Mouse (Mus musculus) testis, postnatal 10 days (tissue): ENCODE measurements around the gene Slc44a4.
"Not testable (repeated sequence)": the region's sequence is repeated elsewhere in the genome, so short reads cannot be mapped to it uniquely, and the experiment has no call there.

ENCODE experiments used
- DNase-seq: peaks from one replicate; pipeline ENCODE4 v3.0.0; 2021; ENCODE audit warnings: low spot score

The Slc44a4 gene

DNA sequence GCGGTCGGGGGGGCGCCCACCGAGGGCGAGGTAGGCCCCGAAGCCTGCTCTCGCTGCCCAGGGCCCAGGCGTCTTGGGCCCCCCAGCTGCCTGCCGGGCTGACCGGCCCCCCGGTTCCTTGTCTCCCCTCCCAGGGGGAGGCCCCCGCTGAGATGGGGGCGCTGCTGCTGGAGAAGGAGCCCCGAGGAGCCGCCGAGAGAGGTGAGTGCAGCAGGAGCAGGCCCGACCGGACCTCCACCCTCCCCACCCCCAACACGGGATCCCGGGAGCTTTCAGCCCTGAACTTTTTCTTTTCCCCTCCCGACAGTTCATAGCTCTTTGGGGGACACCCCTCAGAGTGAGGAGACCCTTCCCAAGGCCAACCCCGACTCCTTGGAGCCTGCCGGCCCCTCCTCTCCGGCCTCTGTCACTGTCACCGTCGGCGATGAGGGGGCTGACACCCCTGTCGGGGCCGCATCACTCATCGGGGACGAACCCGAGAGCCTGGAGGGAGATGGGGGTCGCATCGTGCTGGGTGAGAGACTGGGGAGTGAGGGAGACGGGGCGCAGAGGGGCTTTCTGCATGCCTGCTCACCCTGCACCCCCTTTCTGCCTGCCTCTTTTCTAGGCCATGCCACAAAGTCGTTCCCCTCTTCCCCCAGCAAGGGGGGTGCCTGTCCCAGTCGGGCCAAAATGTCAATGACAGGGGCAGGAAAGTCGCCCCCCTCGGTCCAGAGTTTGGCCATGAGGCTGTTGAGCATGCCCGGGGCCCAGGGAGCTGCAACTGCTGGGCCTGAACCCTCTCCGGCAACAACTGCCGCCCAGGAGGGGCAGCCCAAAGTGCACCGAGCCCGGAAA, 15.0 kb upstream of the Slc44a4 start:
- peak; percentile 78 for DNase-seq

- DNase-seq, result no peak
Measured at GRCm38 (mm10) chr17:34899890-34900243, 14.4 kb upstream of the Slc44a4 start.

DNA sequence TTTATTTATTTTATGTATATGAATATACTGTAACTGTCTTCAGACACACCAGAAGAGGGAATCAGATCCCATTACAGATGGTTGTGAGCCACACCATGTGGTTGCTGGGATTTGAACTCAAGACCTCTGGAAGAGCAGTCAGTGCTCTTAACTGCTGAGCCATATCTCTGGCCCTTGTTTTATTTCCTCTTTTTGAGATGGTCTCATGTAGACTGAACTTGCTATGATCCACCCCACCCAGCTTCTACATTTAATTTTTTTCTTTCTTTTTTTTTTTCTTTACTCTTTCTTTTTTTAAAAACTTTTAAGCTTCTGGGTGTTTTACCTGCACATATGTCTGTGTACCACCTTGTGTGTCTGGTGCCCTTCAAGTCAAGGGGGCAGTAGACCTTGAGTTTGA, 13.4 kb upstream of the Slc44a4 start:
- not testable (repeated sequence) for DNase-seq

DNA sequence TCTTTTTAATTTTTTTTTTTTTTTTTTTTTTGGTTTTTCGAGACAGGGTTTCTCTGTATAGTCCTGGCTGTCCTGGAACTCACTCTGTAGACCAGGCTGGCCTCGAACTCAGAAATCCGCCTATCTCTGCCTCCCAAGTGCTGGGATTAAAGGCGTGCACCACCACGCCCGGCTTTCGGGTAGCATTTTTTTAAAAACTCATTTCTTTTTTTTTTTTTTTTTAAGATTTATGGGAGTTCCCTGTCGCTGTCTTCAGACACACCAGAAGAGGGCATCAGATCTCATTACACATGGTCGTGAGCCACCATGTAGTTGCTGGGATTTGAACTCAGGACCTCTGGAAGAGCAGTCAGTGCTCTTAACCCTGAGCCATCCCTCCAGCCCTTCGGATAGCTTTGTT, 12.3 kb upstream of the Slc44a4 start:
- not testable (repeated sequence) for DNase-seq

GRCm38 (mm10) chr17:34902895-34903294, 11.4 kb upstream of the Slc44a4 start:
- no peak for DNase-seq

- no peak for DNase-seq
Measured at GRCm38 (mm10) chr17:34910982-34911381, 3.3 kb upstream of the Slc44a4 start.

GRCm38 (mm10) chr17:34911945-34912351, 2.3 kb upstream of the Slc44a4 start:
- DNase-seq, result peak; percentile 90

DNA sequence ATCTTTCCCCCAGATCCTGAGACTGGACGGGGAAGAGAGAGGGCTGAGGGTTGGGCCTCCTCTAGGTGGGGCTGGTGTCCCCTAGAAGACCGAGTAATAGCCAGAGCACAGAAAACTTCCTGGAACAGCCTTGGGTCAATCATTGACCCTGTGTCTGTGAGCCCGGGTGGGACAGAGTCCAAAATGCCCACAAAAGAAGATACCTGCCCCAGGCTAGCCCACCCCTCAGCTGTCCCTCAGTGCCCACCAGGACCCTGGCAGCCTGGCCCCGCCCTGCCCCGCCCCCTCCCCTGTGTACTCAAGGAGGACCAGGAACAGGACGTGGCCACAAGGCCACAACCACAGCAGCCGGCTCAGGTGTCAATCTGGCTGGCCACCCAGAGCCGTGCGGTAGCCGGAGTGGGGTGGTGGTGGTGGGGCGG, 1.2 kb downstream of the Slc44a4 start:
- DNase-seq, result no peak

DNA sequence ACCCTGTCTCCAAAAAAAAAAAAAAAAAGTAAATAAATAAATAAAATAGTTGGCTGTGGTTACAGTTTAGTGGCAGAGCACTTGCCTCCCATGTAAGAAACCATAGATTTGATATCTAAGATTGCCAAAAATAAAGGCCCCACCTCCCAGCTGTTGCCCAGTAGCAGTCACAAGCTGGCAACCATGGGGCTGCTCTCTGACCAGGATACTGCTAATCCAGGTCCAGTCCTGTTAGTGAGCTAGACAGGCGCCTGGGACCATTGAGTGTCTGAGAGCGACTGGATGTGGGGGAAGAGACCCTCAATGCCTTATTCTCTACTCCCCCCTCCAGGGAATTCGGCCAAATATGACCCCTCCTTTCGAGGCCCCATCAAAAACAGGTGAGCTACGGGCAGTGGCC, 2.0 kb downstream of the Slc44a4 start:
- no peak for DNase-seq

DNA sequence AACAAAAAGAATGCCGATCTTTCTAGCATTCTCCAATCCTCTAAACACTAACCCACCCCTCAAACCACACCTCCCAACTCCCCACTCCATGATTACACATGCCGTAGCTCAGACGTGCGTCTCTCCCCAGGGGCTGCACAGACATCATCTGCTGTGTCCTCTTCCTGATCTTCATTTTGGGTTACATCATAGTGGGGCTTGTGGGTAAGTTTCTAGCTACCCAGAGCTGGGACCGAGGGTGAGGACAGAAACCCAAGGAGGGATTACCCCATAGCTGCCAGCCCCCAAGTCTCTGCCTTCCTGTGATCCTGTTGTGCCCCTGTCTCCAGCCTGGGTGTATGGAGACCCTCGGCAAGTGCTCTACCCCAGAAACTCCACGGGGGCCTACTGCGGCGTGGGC, 2.9 kb downstream of the Slc44a4 start:
- DNase-seq, result no peak

GRCm38 (mm10) chr17:34922939-34923338, 8.7 kb downstream of the Slc44a4 start:
- DNase-seq, result no peak

- DNase-seq, result no peak
Measured at GRCm38 (mm10) chr17:34924258-34924657, 10.0 kb downstream of the Slc44a4 start.

GRCm38 (mm10) chr17:34927306-34928019, 13.2 kb downstream of the Slc44a4 start:
- no peak for DNase-seq

DNA sequence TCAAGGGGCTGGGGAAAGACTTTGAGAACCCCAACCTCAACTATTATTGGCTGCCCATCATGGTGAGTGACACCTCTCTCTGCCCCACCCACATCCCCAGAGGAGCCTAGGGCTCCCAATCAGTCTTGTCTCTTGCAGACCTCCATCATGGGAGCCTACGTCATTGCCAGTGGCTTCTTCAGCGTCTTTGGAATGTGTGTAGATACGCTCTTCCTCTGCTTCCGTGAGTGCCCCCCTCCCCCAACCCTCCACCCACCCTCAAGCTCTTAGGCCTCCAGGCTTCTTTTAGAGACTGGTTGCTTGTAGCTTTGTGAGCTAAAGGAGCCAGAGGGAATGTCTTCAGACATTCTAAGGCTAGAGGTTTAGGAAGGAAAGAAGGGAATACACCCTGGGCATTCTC, 14.6 kb downstream of the Slc44a4 start:
- no peak for DNase-seq

GRCm38 (mm10) chr17:34931061-34931734, 16.9 kb downstream of the Slc44a4 start, which contains the start of gene Neu1:
Neu1 (plus strand) TSS chr17:34931253.
- peak; percentile 98 for DNase-seq

DNA sequence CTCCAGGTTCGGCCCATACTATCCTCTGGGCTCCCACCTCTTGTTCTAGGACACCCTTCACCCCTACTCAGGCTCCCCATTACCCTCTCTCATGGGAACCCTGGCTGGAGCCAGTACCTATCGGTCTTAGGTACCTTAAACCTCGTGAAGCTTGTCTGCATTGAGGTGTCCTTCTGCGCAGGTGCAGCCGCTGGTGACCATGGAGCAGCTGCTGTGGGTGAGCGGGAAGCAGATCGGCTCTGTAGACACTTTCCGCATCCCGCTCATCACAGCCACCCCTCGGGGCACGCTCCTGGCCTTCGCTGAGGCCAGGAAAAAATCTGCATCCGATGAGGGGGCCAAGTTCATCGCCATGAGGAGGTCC, 17.5 kb downstream of the Slc44a4 start:
- DNase-seq, result no peak

DNA sequence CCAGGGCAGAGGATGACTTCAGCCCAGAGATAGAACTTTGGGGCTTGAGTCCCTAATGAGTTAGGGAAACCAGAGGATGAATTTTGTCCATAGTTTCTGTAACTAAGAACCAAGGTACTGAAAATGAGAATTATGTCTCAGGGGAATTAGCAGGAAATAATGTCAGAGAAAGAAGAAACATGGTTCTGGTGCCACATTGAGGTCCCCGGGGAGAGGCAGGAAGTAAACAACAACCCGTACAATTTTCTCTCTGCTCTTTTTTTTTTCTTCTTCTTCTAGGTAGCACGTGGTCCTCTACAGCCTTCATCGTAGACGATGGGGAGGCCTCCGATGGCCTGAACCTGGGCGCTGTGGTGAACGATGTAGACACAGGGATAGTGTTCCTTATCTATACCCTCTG, 18.0 kb downstream of the Slc44a4 start:
- DNase-seq, result no peak

GRCm38 (mm10) chr17:34934031-34934430, 19.8 kb downstream of the Slc44a4 start:
- DNase-seq, result no peak

DNA sequence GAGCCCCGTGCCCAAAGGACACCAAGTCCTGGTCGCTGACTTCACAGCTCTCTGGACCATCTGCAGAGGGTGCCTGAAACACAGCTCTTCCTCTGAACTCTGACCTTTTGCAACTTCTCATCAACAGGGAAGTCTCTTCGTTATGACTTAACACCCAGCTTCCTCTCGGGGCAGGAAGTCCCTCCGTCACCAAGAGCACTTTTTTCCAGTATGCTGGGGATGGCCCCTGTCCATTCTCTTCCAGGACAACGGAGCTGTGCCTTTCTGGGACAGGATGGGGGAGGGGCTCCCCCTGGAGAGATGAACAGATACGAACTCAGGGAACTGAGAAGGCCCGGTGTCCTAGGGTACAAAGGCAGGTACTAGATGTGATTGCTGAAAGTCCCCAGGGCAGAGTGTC, 20.6 kb downstream of the Slc44a4 start:
- no peak for DNase-seq

DNA sequence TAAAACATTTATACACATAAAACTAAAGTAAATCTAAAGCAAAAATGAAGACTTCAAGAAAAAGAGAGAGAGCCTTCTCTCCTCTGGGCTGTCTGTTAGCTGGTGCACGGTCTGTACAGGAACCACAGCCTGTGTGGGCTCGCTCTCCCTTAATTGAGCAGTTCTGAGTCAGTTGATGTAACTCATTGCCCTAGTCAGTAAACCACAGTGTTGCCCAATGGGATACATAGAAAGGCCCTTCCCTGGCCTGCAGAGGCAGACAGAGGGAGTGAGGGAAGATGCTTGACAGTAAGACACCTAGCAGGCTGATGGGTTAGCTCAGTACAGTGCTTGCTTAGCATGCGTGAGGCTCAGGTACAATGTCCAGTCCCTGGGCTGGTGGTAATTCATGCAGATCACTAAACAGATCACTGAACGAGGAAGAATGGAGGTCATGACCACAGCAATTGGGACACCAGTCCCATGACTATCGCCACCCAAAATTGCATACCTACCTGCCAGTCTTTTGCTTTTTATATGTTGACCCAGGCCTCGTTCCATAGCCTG, 23.8 kb downstream of the Slc44a4 start:
- DNase-seq, result no peak

DNA sequence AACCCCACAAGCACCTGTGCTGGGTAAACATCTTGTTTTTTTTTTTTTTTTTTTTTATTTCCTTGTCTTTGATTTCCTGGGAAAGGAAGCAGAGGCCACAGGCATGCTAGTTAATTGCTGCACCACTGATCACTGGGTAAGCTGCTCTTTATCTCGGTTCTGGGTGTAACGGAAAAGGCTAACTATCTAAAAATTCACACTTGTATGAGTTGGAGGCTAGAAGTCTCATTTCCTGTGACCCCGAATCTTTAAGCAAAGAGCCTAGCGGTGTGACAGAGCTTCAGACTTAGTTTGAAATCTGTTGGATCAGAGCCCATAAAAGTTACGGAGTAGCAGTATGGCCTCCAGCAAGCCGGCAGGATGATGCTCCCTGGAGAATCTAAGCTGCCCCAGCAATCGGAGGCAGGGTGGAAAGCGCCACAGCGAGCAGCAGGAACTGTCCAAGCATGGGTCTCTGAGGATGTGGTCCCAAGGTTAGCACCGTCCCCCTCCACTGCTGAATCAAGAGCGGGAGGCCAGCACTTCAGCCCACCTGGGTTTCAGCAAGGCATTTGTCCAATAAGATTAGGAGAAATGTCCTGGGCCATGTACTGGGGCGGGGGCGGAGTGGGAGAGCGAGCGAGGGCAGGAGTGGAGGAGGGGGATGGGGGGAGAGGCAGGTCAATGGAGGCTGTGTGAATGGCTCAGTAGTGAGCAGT, 27.2 kb downstream of the Slc44a4 start:
- DNase-seq, result peak; percentile 70
